Mouse (Mus musculus): ENCODE data around the gene Tcp1. TPM values are rescaled to one million over a fixed set of nuclear protein-coding genes. Genes with fewer than 3 reads are reported as not detected.
"Not testable (repeated sequence)": the region's sequence is repeated elsewhere in the genome, so short reads cannot be mapped to it uniquely, and the experiment has no call there.

Tcp1 gene
- polyA plus RNA-seq, 1 experiment from 2014 or later = 469 TPM

GRCm38 (mm10) chr17:12942459-12943162 lies 27.1 kb downstream of the Tcp1 start:
- no peaks in the 10 kb centered on the region for H3K9me3 ChIP-seq (ENCODE audit: low read depth, low read length)
- DNase-seq = no peak
- H3K4me3 ChIP-seq (ENCODE audit: low read depth, low read length) = no peak overlapping the region
- no peak for ATAC-seq (ENCODE audit: insufficient read depth)
- WGBS = 82% methylated on average over 6 of the region's 6 CpGs
- H3K36me3 ChIP-seq (ENCODE audit: insufficient read depth) = peaks cover 40% of the 10 kb centered on the region
- no peak overlapping the region for H3K4me2 ChIP-seq
- H3K9ac ChIP-seq = no peak overlapping the region
- 0 out of 2 replicates have a peak, but pooled peaks cover 3% of the 10 kb centered on the region for H3K4me1 ChIP-seq (ENCODE audit: insufficient read depth)
- H3K27ac ChIP-seq (ENCODE audit: low read depth) = no peak overlapping the region
- no peak for TF ChIP-seq CTCF (IDR thresholded peaks at IDR 0.05; ENCODE audit: low read depth)
- H3K27me3 ChIP-seq (ENCODE audit: insufficient read depth, low read length) = no peaks in the 10 kb centered on the region

GRCm38 (mm10) chr17:12949669-12950068 lies 34.2 kb downstream of the Tcp1 start:
- no peak for TF ChIP-seq CTCF (IDR thresholded peaks at IDR 0.05; ENCODE audit: low read depth)
- Histone ChIP-seq H3K9ac (no peak overlapping the region), H3K36me3 (ENCODE audit: insufficient read depth) (peaks cover 63% of the 10 kb centered on the region), H3K27ac (ENCODE audit: low read depth) (no peak overlapping the region), H3K27me3 (ENCODE audit: insufficient read depth, low read length) (no peaks in the 10 kb centered on the region), H3K4me3 (ENCODE audit: low read depth, low read length) (no peak overlapping the region), H3K4me1 (ENCODE audit: insufficient read depth) (no peaks in the 10 kb centered on the region), H3K4me2 (no peak overlapping the region), H3K9me3 (ENCODE audit: low read depth, low read length) (no peaks in the 10 kb centered on the region)
- 84% methylated on average over 5 of the region's 5 CpGs for WGBS
- ATAC-seq (ENCODE audit: insufficient read depth) = no peak
- DNase-seq = no peak

- Histone ChIP-seq H3K4me2 (no peak overlapping the region), H3K9me3 (ENCODE audit: low read depth, low read length) (no peaks in the 10 kb centered on the region), H3K27me3 (ENCODE audit: insufficient read depth, low read length) (no peaks in the 10 kb centered on the region), H3K4me1 (ENCODE audit: insufficient read depth) (no peaks in the 10 kb centered on the region), H3K36me3 (ENCODE audit: insufficient read depth) (peaks cover 31% of the 10 kb centered on the region), H3K4me3 (ENCODE audit: low read depth, low read length) (no peak overlapping the region), H3K27ac (ENCODE audit: low read depth) (no peak overlapping the region), H3K9ac (no peak overlapping the region)
- no peak for DNase-seq
- TF ChIP-seq CTCF (IDR thresholded peaks at IDR 0.05; ENCODE audit: low read depth) = no peak
- ATAC-seq (ENCODE audit: insufficient read depth) = no peak
- WGBS = 92% methylated on average over 8 of the region's 8 CpGs
Observed at GRCm38 (mm10) chr17:12956664-12957063, 41.2 kb downstream of the Tcp1 start.

- not testable (repeated sequence) for H3K4me3 ChIP-seq (ENCODE audit: low read depth, low read length); H3K9ac ChIP-seq; H3K27ac ChIP-seq (ENCODE audit: low read depth); ATAC-seq (ENCODE audit: insufficient read depth); H3K27me3 ChIP-seq (ENCODE audit: insufficient read depth, low read length); DNase-seq; H3K4me1 ChIP-seq (ENCODE audit: insufficient read depth); H3K9me3 ChIP-seq (ENCODE audit: low read depth, low read length)
- H3K4me2 ChIP-seq = peak overlapping the region; percentile 44; the same call in 1 of the 2 replicates
- WGBS = 0% methylated on average over 1 of the region's 2 CpGs
- peaks cover 17% of the 10 kb centered on the region for H3K36me3 ChIP-seq (ENCODE audit: insufficient read depth)
Observed at GRCm38 (mm10) chr17:12959377-12959776, 43.9 kb downstream of the Tcp1 start.

GRCm38 (mm10) chr17:12960331-12960873 lies 44.9 kb downstream of the Tcp1 start, which contains the start of gene Acat2:
Gene Acat2 (minus strand): TSS chr17:12960747.
- Histone ChIP-seq H3K4me3 (ENCODE audit: low read depth, low read length) (peak within 1 kb of the TSS; percentile 66), H3K27me3 (ENCODE audit: insufficient read depth, low read length) (no peaks in the 10 kb centered on the region), H3K36me3 (ENCODE audit: insufficient read depth) (peaks cover 17% of the 10 kb centered on the region), H3K4me2 (peak within 1 kb of the TSS; percentile 76), H3K27ac (ENCODE audit: low read depth) (peak within 1 kb of the TSS; percentile 77), H3K4me1 (ENCODE audit: insufficient read depth) (no peaks in the 10 kb centered on the region), H3K9me3 (ENCODE audit: low read depth, low read length) (no peaks in the 10 kb centered on the region), H3K9ac (peak within 1 kb of the TSS; percentile 46)
- TF ChIP-seq CTCF (IDR thresholded peaks at IDR 0.05; ENCODE audit: low read depth) = no peak
- WGBS = under 1% methylated on average over 41 of the region's 42 CpGs
- peak; percentile 95 for DNase-seq
- ATAC-seq (ENCODE audit: insufficient read depth) = peak; percentile 99

- no peak for TF ChIP-seq CTCF (IDR thresholded peaks at IDR 0.05; ENCODE audit: low read depth)
- ATAC-seq (ENCODE audit: insufficient read depth) (no peak), DNase-seq (no peak)
- Histone ChIP-seq H3K4me1 (ENCODE audit: insufficient read depth) (no peaks in the 10 kb centered on the region), H3K9ac (no peak overlapping the region), H3K4me2 (no peak overlapping the region), H3K4me3 (ENCODE audit: low read depth, low read length) (no peak overlapping the region), H3K9me3 (ENCODE audit: low read depth, low read length) (no peaks in the 10 kb centered on the region), H3K27ac (ENCODE audit: low read depth) (no peak overlapping the region), H3K27me3 (ENCODE audit: insufficient read depth, low read length) (no peaks in the 10 kb centered on the region), H3K36me3 (ENCODE audit: insufficient read depth) (peaks cover 28% of the 10 kb centered on the region)
- 58% methylated on average over 3 of the region's 3 CpGs for WGBS
Observed at GRCm38 (mm10) chr17:12963476-12963875, 48.0 kb downstream of the Tcp1 start.

- no peak overlapping the region for H3K4me2 ChIP-seq
- DNase-seq (no peak), ATAC-seq (ENCODE audit: insufficient read depth) (no peak)
- TF ChIP-seq CTCF (IDR thresholded peaks at IDR 0.05; ENCODE audit: low read depth) = no peak
- H3K4me1 ChIP-seq (ENCODE audit: insufficient read depth) = no peaks in the 10 kb centered on the region
- no peak overlapping the region for H3K9ac ChIP-seq
- 85% methylated on average over 2 of the region's 2 CpGs for WGBS
- H3K9me3 ChIP-seq (ENCODE audit: low read depth, low read length) = no peaks in the 10 kb centered on the region
- peaks cover 52% of the 10 kb centered on the region for H3K36me3 ChIP-seq (ENCODE audit: insufficient read depth)
- H3K27ac ChIP-seq (ENCODE audit: low read depth) = no peak overlapping the region
- H3K4me3 ChIP-seq (ENCODE audit: low read depth, low read length) = no peak overlapping the region
- H3K27me3 ChIP-seq (ENCODE audit: insufficient read depth, low read length) = no peaks in the 10 kb centered on the region
Observed at GRCm38 (mm10) chr17:12967173-12967572, 51.7 kb downstream of the Tcp1 start.
